Mouse (Mus musculus): ENCODE results near the gene Insr.

GRCm38 (mm10) chr8:3255321-3255720 is 24.1 kb downstream of the Insr start:
- TF ChIP-seq CTCF (IDR thresholded peaks at IDR 0.05; ENCODE audit: control insufficient read depth, insufficient read depth, low read length) (no peak), POLR2A (IDR thresholded peaks at IDR 0.05; ENCODE audit: borderline replicate concordance, control insufficient read depth, low read depth, low read length) (no peak)

Data from bone marrow, adult 2 months (tissue).